Mouse (Mus musculus) spleen, adult 12 weeks (tissue): ENCODE data around the gene Rassf6.

ENCODE experiments used
- DNase-seq: peaks from one replicate; pipeline ENCODE4 v3.0.0; 2022; ENCODE audit warnings: low spot score

Rassf6 gene

GRCm38 (mm10) chr5:90640286-90641217 lies at the start of gene Rassf6:
Gene Rassf6, minus strand, starts transcription at chr5:90640657.
- no peak for DNase-seq

GRCm38 (mm10) chr5:90689426-90690128 lies 49.1 kb upstream of the Rassf6 start:
- no peak for DNase-seq

GRCm38 (mm10) chr5:90687913-90688312 lies 47.5 kb upstream of the Rassf6 start:
- no peak for DNase-seq

GRCm38 (mm10) chr5:90684994-90685393 lies 44.5 kb upstream of the Rassf6 start:
- no peak for DNase-seq

GRCm38 (mm10) chr5:90681842-90682241 lies 41.4 kb upstream of the Rassf6 start:
- no peak for DNase-seq

- DNase-seq, result no peak
These were observed 37.1 kb upstream of the Rassf6 start for GRCm38 (mm10) chr5:90677560-90677959.

GRCm38 (mm10) chr5:90661852-90662251 lies 21.4 kb upstream of the Rassf6 start:
- DNase-seq, result no peak

GRCm38 (mm10) chr5:90661436-90661835 lies 21.0 kb upstream of the Rassf6 start:
- no peak for DNase-seq

GRCm38 (mm10) chr5:90660411-90660810 lies 20.0 kb upstream of the Rassf6 start:
- DNase-seq, result no peak

GRCm38 (mm10) chr5:90656681-90657080 lies 16.2 kb upstream of the Rassf6 start:
- no peak for DNase-seq

GRCm38 (mm10) chr5:90655891-90656290 lies 15.4 kb upstream of the Rassf6 start:
- no peak for DNase-seq

GRCm38 (mm10) chr5:90654798-90655197 lies 14.3 kb upstream of the Rassf6 start:
- DNase-seq, result no peak

- DNase-seq, result no peak
These were observed 12.3 kb upstream of the Rassf6 start for GRCm38 (mm10) chr5:90652724-90653123.

- no peak for DNase-seq
These were observed 10.2 kb upstream of the Rassf6 start for GRCm38 (mm10) chr5:90650466-90651150.

GRCm38 (mm10) chr5:90647473-90647872 lies 7.0 kb upstream of the Rassf6 start:
- DNase-seq, result no peak

GRCm38 (mm10) chr5:90646398-90646797 lies 5.9 kb upstream of the Rassf6 start:
- no peak for DNase-seq

GRCm38 (mm10) chr5:90645579-90645978 lies 5.1 kb upstream of the Rassf6 start:
- no peak for DNase-seq

- DNase-seq, result no peak
These were observed 757 bp upstream of the Rassf6 start for GRCm38 (mm10) chr5:90641218-90641610.

GRCm38 (mm10) chr5:90634885-90635284 lies 5.6 kb downstream of the Rassf6 start:
- no peak for DNase-seq

- no peak for DNase-seq
These were observed 11.9 kb downstream of the Rassf6 start for GRCm38 (mm10) chr5:90628530-90628929.

- DNase-seq, result no peak
These were observed 12.4 kb downstream of the Rassf6 start for GRCm38 (mm10) chr5:90628011-90628410.

GRCm38 (mm10) chr5:90627423-90627822 lies 13.0 kb downstream of the Rassf6 start:
- DNase-seq, result no peak
